Mouse (Mus musculus) liver, embryonic 14.5 days (tissue): ENCODE measurements around the gene Hacd1. TPM values are rescaled to one million over a fixed set of nuclear protein-coding genes. Genes with fewer than 3 reads are reported as not detected.

Source experiments
- ATAC-seq: fragments of 200-750 bp; cut with Nextera tagmentation; 2 replicates; pipeline ENCODE4 v1.8.0; 2017; ENCODE audit warnings: moderate number of reproducible peaks, mild to moderate bottlenecking, moderate library complexity; ENCODE audit not compliant: insufficient read depth
- DNase-seq, 3 experiments: peaks; one replicate each; pipeline ENCODE4 v3.0.0-alpha.2; 2012 to 2013; ENCODE audit warnings: low read depth in 3 of 3, low spot score in 3 of 3
- H3K27ac ChIP-seq: fragments of 300-500 bp; sonication (generic); 2 replicates; pipeline ENCODE4 v1.5.1; 2014; ENCODE audit warnings: moderate library complexity, mild to moderate bottlenecking, control low read depth, inconsistent platforms
- H3K27me3 ChIP-seq: fragments of 300-500 bp; sonication (generic); 2 replicates; pipeline ENCODE4 v1.6.1; 2014; ENCODE audit warnings: mild to moderate bottlenecking, low read length, moderate library complexity; ENCODE audit not compliant: control insufficient read depth, insufficient read depth
- H3K36me3 ChIP-seq: fragments of 300-500 bp; sonication (generic); replicated peaks from 2 replicates; pipeline ENCODE4 v1.6.1; 2014; ENCODE audit warnings: low read depth; ENCODE audit not compliant: control insufficient read depth, insufficient read depth
- H3K4me1 ChIP-seq, 2 experiments: fragments of 200-500 bp in 1 of 2; fragments of 300-500 bp in 1 of 2; sonication (generic) in 1 of 2; replicated peaks; 2 replicates each; pipeline ENCODE4 v1.6.1; 2012 to 2014; ENCODE audit warnings: antibody characterized with exemption in 1 of 2, inconsistent platforms in 1 of 2, low read length in 1 of 2; ENCODE audit not compliant: control insufficient read depth in 2 of 2, insufficient read depth in 2 of 2
- H3K4me2 ChIP-seq: fragments of 300-500 bp; sonication (generic); 2 replicates; pipeline ENCODE4 v1.6.1; 2014; ENCODE audit warnings: low read depth, mild to moderate bottlenecking, control low read depth, moderate library complexity
- H3K4me3 ChIP-seq, 2 experiments: fragments of 200-500 bp in 1 of 2; fragments of 300-500 bp in 1 of 2; sonication (generic) in 1 of 2; 2 replicates each; pipeline ENCODE4 v1.5.1; 2012 to 2014; ENCODE audit warnings: low read depth in 2 of 2, low read length in 2 of 2, mild to moderate bottlenecking in 2 of 2, control low read depth in 1 of 2, inconsistent platforms in 1 of 2, moderate library complexity in 1 of 2; ENCODE audit not compliant: insufficient read depth in 1 of 2
- H3K9ac ChIP-seq: fragments of 300-500 bp; sonication (generic); replicated peaks from 2 replicates; pipeline ENCODE4 v1.6.1; 2014; ENCODE audit warnings: mild to moderate bottlenecking, control low read depth, moderate library complexity
- H3K9me3 ChIP-seq: fragments of 300-500 bp; sonication (generic); 2 replicates; pipeline ENCODE4 v1.6.1; 2016; ENCODE audit warnings: low read length, mixed read lengths; ENCODE audit not compliant: control insufficient read depth
- CTCF ChIP-seq: IDR thresholded peaks from 2 replicates; pipeline ENCODE4 v1.5.1; 2016; ENCODE audit warnings: antibody characterized with exemption, low read depth, control low read depth
- EP300 ChIP-seq: IDR thresholded peaks from 2 replicates; pipeline ENCODE4 v1.6.1; 2016; ENCODE audit warnings: antibody characterized with exemption, low read depth
- whole genome bisulfite sequencing: fragments of 180-500 bp; shearing (Covaris S2); extraction: QIAGEN DNeasy Blood & Tissue Kit; methylation state at CpG from one replicate; pipeline ENCODE4 v1.1.7; 2014; ENCODE audit not compliant: insufficient replicate concordance; 5-methylcytosine and 5-hydroxymethylcytosine counted together
- polyA plus RNA-seq, 2 experiments: library from polyadenylated mRNA; depleted of rRNA in 1 of 2; stranded (reverse) in 1 of 2; unstranded in 1 of 2; fragments of >200 nt; fragmentation: Nextera tagmentation in 1 of 2; extraction: Ambion mirVana in 1 of 2; gene quantifications; 2 replicates each; pipeline versions ENCODE4 v1.2.1 to v1.2.3; 2012 to 2014

Hacd1 gene
- polyA plus RNA-seq, 2 experiments = 30.3 to 58.0 TPM

GRCm38 (mm10) chr2:14019228-14019627, 36.7 kb downstream of the Hacd1 start:
- no peak overlapping the region for H3K4me2 ChIP-seq
- H3K9ac ChIP-seq = no peak overlapping the region
- DNase-seq (no peak), ATAC-seq (no peak)
- H3K27ac ChIP-seq = no peak overlapping the region
- H3K4me3 ChIP-seq = no peak overlapping the region
- no peaks in the 10 kb centered on the region for H3K27me3 ChIP-seq
- H3K9me3 ChIP-seq = no peaks in the 10 kb centered on the region
- whole genome bisulfite sequencing = 64% methylated on average over 1 of the region's 1 CpGs
- TF ChIP-seq CTCF (no peak), EP300 (no peak)
- no peaks in the 10 kb centered on the region for H3K36me3 ChIP-seq
- H3K4me1 ChIP-seq = no peaks in the 10 kb centered on the region

DNA sequence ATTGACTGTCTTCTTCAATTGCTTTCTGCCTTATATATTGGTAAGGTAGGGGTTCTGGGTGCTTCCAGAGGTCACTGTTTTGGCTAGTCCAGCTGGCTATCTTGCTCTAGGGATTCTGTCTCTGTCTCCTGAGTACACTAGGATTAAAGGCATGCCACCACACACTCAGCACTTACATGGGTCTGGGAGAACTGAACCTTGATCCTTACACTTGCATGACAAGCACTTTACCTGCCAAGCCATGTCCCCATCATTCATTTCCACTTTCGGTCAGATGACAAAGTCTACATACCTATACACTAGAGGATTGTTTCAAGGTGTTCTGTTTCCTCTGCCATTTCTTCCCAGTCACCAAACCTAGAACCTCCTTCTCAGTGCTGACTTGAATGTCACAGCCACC, 50.8 kb downstream of the Hacd1 start:
- no peaks in the 10 kb centered on the region for H3K27me3 ChIP-seq
- no peaks in the 10 kb centered on the region for H3K36me3 ChIP-seq
- no peak overlapping the region for H3K9ac ChIP-seq
- DNase-seq (no peak), ATAC-seq (no peak)
- no peaks in the 10 kb centered on the region for H3K4me1 ChIP-seq
- H3K4me3 ChIP-seq = no peak overlapping the region
- H3K4me2 ChIP-seq = no peak overlapping the region
- H3K27ac ChIP-seq = no peak overlapping the region
- H3K9me3 ChIP-seq = no peaks in the 10 kb centered on the region
- TF ChIP-seq CTCF = no peak
- no peak for TF ChIP-seq EP300
- 59% methylated on average over 1 of the region's 1 CpGs for WGBS

DNA sequence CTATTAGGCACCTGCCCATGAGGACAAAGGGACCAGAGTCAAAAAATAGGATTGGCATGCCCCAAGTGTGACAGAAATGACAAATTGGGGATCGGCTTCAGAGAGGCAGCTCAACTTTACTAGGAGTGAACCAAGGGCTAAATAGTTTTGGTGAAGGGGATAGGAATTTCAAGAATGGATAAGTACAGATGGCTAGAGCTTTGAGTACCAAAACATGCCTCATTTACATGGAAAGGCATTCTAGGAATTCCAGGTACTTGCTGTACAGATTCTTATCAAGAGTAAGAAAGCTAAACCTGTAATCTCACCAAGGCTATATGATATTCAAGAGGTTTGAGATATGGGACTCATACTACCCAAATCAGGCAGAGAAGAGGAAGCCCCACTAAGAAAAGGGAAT, 95.8 kb downstream of the Hacd1 start:
- Histone ChIP-seq H3K27ac (no peak overlapping the region), H3K4me1 (no peaks in the 10 kb centered on the region), H3K9ac (no peak overlapping the region), H3K4me3 (no peak overlapping the region), H3K4me2 (no peak overlapping the region), H3K27me3 (no peaks in the 10 kb centered on the region), H3K36me3 (no peaks in the 10 kb centered on the region), H3K9me3 (no peaks in the 10 kb centered on the region)
- TF ChIP-seq EP300 (no peak), CTCF (no peak)
- ATAC-seq (no peak), DNase-seq (no peak)
- WGBS = 61% methylated on average over 1 of the region's 1 CpGs

- no peak overlapping the region for H3K9ac ChIP-seq
- no peak overlapping the region for H3K27ac ChIP-seq
- TF ChIP-seq CTCF (no peak), EP300 (no peak)
- DNase-seq (no peak), ATAC-seq (no peak)
- no peaks in the 10 kb centered on the region for H3K27me3 ChIP-seq
- WGBS = 31% methylated on average over 2 of the region's 2 CpGs
- H3K4me1 ChIP-seq = no peaks in the 10 kb centered on the region
- H3K4me3 ChIP-seq = no peak overlapping the region
- H3K36me3 ChIP-seq = no peaks in the 10 kb centered on the region
- no peak overlapping the region for H3K4me2 ChIP-seq
- no peaks in the 10 kb centered on the region for H3K9me3 ChIP-seq
Measured at GRCm38 (mm10) chr2:13956463-13956862, 99.5 kb downstream of the Hacd1 start.

GRCm38 (mm10) chr2:13938118-13938517, 117.8 kb downstream of the Hacd1 start:
- no peak for TF ChIP-seq EP300
- TF ChIP-seq CTCF = peak; percentile 37; the same call in 1 of the 2 replicates
- Histone ChIP-seq H3K4me2 (no peak overlapping the region), H3K4me3 (no peak overlapping the region), H3K4me1 (no peaks in the 10 kb centered on the region), H3K9me3 (no peaks in the 10 kb centered on the region), H3K27ac (no peak overlapping the region), H3K36me3 (no peaks in the 10 kb centered on the region), H3K27me3 (no peaks in the 10 kb centered on the region), H3K9ac (no peak overlapping the region)
- WGBS = 35% methylated on average over 2 of the region's 2 CpGs
- DNase-seq (no peak), ATAC-seq (no peak)

GRCm38 (mm10) chr2:13935343-13935742, 120.6 kb downstream of the Hacd1 start:
- DNase-seq (no peak), ATAC-seq (no peak)
- TF ChIP-seq CTCF = no peak
- TF ChIP-seq EP300 = no peak
- Histone ChIP-seq H3K4me2 (no peak overlapping the region), H3K4me3 (no peak overlapping the region), H3K9me3 (no peaks in the 10 kb centered on the region), H3K27ac (no peak overlapping the region), H3K9ac (no peak overlapping the region), H3K27me3 (no peaks in the 10 kb centered on the region), H3K36me3 (no peaks in the 10 kb centered on the region), H3K4me1 (no peaks in the 10 kb centered on the region)
- WGBS = 27% methylated on average over 3 of the region's 3 CpGs
